Mouse (Mus musculus) urinary bladder, adult 2 months (tissue): ENCODE data around the gene Dnah11. TPM values are rescaled to one million over a fixed set of nuclear protein-coding genes. Genes with fewer than 3 reads are reported as not detected.

Source experiments
- DNase-seq: peaks from one replicate; pipeline ENCODE4 v3.0.0; 2022; ENCODE audit warnings: low spot score
- polyA plus RNA-seq: library from polyadenylated mRNA; depleted of rRNA; stranded (reverse); fragments of >200 nt; gene quantifications from 2 replicates; pipeline ENCODE4 v1.2.3, GENCODE M21; 2012

The Dnah11 gene
- polyA plus RNA-seq, 1 experiment, result 0.48 TPM

DNA sequence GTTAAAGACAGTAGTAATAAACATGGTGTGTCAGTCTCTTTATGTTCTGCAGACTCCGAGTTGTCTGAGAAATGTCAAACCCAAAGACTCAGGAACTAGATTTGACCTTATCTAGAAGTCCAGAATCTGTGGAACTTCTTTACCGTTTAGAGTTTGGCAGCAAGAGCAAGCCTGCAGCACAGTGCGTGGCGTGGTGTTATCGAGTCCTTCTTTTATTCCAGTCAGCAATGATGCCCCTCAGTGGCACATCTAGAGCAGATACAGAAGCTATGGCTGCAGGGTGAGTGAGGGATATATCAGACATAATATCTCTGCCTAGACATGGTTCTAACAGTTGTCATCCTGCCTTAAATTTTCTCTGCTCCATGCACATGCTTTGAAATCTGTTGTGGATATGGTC is 336.2 kb downstream of the Dnah11 start:
- DNase-seq, result no peak

- no peak for DNase-seq
Observed at GRCm38 (mm10) chr12:117861249-117861648, 337.6 kb downstream of the Dnah11 start.

GRCm38 (mm10) chr12:117860840-117861239 is 338.0 kb downstream of the Dnah11 start:
- no peak for DNase-seq

GRCm38 (mm10) chr12:117857884-117858283 is 341.0 kb downstream of the Dnah11 start:
- no peak for DNase-seq

- no peak for DNase-seq
Observed at GRCm38 (mm10) chr12:117857023-117857422, 341.8 kb downstream of the Dnah11 start.

GRCm38 (mm10) chr12:117853316-117853715 is 345.5 kb downstream of the Dnah11 start:
- peak; percentile 26 for DNase-seq

GRCm38 (mm10) chr12:117850472-117850871 is 348.4 kb downstream of the Dnah11 start:
- no peak for DNase-seq

DNA sequence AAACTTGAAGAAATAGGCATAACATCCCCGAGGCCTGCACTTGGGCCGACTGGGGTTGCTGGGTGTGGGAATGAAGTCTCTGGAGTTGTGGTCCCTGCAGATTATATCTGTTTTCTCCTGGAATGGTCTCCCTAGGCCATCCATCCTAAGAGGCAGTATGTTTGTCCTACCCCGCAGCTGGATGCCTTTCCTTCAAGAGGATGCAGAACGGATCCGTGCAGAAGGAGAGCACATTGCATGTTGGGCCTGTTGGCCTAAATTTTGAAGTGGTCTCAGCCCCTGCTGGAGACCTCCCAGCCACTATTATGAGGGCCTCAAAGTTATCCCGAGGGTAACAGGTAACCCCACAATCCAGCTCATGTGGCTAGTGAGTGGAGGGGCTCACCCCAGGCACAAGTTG is 350.2 kb downstream of the Dnah11 start:
- no peak for DNase-seq

DNA sequence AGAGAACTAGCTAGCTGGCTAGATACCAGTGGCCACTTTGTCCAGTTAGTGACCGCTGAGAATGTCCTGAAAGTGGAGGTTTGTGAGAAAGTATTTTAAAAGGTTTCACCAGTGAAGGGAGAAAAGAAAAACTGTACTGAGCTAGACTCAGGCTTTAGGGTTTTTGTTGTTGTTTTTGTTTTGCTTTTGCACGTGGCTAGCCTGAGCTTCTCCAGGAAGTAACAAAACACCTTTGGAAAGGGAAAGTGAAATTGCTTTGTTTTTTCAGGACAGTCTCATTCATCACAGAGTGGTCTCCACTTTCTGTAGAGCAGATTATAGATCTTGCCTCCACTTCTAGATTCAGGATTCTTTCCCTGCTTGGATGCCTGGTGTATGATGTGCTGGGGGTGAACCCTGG is 353.9 kb downstream of the Dnah11 start:
- no peak for DNase-seq

- DNase-seq, result no peak
Observed at GRCm38 (mm10) chr12:117844075-117844408, 354.8 kb downstream of the Dnah11 start.

GRCm38 (mm10) chr12:117843302-117844074 is 355.4 kb downstream of the Dnah11 start:
- DNase-seq, result peak; percentile 47

- no peak for DNase-seq
Observed at GRCm38 (mm10) chr12:117842676-117843075, 356.2 kb downstream of the Dnah11 start.

DNA sequence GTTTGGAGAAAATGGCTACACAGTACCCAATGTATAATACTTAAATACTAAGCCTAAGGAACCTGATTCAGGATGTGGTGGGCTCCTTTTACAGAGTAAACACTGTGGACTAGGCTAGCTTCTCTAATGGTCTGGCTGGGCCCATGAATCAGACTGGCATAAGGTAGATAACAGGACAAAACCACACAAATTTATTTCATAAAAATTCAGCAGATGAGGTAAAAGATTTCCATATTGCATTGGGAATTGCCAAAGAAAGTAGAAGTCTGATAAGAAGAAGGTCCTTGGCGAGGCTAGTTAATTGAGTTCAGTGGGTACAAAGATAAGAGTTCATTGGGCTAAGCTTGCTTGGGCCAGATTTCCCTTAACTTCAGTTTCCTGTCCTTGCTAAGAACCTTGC is 358.1 kb downstream of the Dnah11 start:
- DNase-seq, result no peak

GRCm38 (mm10) chr12:117837376-117837775 is 361.5 kb downstream of the Dnah11 start:
- no peak for DNase-seq

- no peak for DNase-seq
Observed at GRCm38 (mm10) chr12:117835371-117835770, 363.5 kb downstream of the Dnah11 start.

GRCm38 (mm10) chr12:117834652-117835051 is 364.2 kb downstream of the Dnah11 start:
- DNase-seq, result no peak

DNA sequence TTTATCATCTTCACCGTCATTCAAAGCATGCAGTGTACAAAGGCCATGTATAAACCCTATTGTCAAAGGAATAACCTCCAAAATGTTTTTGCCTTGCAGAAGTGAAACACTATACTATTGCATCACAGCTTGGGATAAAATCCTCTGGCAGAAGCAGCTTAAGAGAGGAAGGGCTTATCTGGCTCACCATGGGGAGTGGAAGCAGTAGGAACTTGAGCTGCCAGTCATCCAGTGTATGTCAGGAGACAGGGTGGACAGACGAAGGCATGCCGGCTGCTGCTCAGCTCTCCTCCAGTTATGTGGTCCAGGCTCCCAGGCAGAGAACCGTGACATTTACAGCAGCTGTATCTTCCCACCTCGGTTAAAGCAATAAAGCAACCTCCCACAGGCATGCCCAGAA is 366.7 kb downstream of the Dnah11 start:
- DNase-seq, result no peak

GRCm38 (mm10) chr12:117831351-117831961 is 367.4 kb downstream of the Dnah11 start:
- DNase-seq, result no peak

DNA sequence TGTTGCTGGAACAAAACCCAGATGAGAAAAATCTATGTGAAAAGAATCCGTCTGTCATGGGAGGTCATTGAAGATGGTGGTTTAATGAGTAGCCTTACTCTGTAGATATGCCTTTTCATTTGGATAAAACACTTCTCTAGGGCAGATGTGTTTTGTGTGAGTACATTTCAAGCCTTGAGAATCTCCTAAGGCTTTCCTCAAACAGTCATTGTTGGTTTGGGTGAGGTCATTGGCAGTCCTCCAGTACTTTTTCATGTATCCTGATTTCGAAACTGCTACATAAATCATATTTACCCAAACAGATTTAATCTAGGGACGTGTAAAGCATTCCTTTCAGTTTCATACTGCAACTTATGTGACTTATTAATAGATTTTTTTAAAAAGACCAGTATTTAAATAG is 370.5 kb downstream of the Dnah11 start:
- no peak for DNase-seq
